Mouse (Mus musculus) liver, embryonic 12.5 days (tissue): Measurements from ENCODE around the gene Per2. TPM values are rescaled to one million over a fixed set of nuclear protein-coding genes. Genes with fewer than 3 reads are reported as not detected.
A peak's percentile ranks its signal among the peaks of the same experiment; 100 is the strongest.

Experiments
- ATAC-seq: fragments of 200-750 bp; cut with Nextera tagmentation; 2 replicates; pipeline ENCODE4 v1.8.0; 2017; ENCODE audit warnings: moderate number of reproducible peaks, mild to moderate bottlenecking, moderate library complexity
- H3K27ac ChIP-seq: fragments of 300-500 bp; sonication (generic); 2 replicates; pipeline ENCODE4 v1.5.1; 2016; ENCODE audit warnings: mild to moderate bottlenecking
- H3K27me3 ChIP-seq: fragments of 300-500 bp; sonication (generic); replicated peaks from 2 replicates; pipeline ENCODE4 v1.6.1; 2016; ENCODE audit warnings: mild to moderate bottlenecking, moderate library complexity
- H3K36me3 ChIP-seq: fragments of 300-500 bp; sonication (generic); 2 replicates; pipeline ENCODE4 v1.6.1; 2016; ENCODE audit warnings: mild to moderate bottlenecking, moderate library complexity
- H3K4me1 ChIP-seq: fragments of 300-500 bp; sonication (generic); 2 replicates; pipeline ENCODE4 v1.6.1; 2016
- H3K4me2 ChIP-seq: fragments of 300-500 bp; sonication (generic); 2 replicates; pipeline ENCODE4 v1.6.1; 2016; ENCODE audit warnings: mild to moderate bottlenecking, moderate library complexity
- H3K4me3 ChIP-seq: fragments of 300-500 bp; sonication (generic); 2 replicates; pipeline ENCODE4 v1.5.1; 2016; ENCODE audit warnings: mild to moderate bottlenecking, moderate library complexity
- H3K9ac ChIP-seq: fragments of 300-500 bp; sonication (generic); 2 replicates; pipeline ENCODE4 v1.6.1; 2016; ENCODE audit warnings: mild to moderate bottlenecking, moderate library complexity
- H3K9me3 ChIP-seq: fragments of 300-500 bp; sonication (generic); replicated peaks from 2 replicates; pipeline ENCODE4 v1.6.1; 2016; ENCODE audit warnings: mild to moderate bottlenecking, moderate library complexity
- WGBS: fragments of 180-500 bp; shearing (Covaris S2); methylation state at CpG from one replicate; pipeline ENCODE4 v1.1.7; 2016; ENCODE audit not compliant: insufficient replicate concordance; 5-methylcytosine and 5-hydroxymethylcytosine counted together
- polyA plus RNA-seq: library from polyadenylated mRNA; unstranded; fragments of >200 nt; fragmentation: Nextera tagmentation; extraction: Ambion mirVana; gene quantifications from 2 replicates; pipeline ENCODE4 v1.2.1, GENCODE M21; 2016

Per2 gene
- polyA plus RNA-seq, result 2.9 and 3.1 TPM in 2 replicates

DNA sequence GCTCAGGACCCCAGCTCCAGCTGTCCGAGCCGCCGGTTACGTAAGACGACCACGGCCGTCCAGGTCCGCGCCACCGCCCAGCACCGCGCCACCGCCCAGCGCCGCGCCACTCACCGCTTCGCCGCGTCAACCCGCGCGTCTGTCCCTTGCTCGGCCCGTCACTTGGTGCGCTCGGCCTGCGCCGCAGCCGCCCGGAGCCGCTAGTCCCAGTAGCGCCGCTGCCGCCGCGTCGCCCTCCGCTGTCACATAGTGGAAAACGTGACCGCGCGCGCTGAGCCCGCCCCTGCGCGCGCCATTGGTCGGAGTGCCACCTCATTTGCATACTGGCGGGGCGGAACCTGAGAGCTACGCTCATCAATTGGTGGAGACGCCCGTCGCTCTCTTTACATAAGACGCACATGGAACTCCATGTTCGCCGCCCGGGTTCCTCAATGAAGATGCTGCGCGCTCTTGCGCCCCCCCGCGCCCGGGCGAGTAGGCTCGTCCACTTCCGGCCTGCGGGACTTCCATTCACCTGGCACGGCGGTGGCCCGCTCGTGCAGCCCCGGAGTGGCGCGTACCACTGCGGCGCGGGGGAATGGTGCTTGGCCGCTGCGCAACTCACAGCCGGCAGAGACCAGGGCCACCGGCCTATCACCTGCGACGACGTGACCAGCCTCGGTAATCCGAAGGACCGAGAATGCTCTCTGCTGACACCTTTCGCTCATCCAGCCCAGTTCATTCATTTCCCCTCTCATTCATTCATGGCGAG lies at the start of gene Per2:
Gene Per2 (minus strand): TSS at position 266 of the 751 bp plus-strand sequence.
- Histone ChIP-seq H3K27ac (peak within 1 kb of the TSS; percentile 67), H3K4me1 (peaks cover 58% of the 10 kb centered on the region), H3K9me3 (no peaks in the 10 kb centered on the region), H3K36me3 (no peaks in the 10 kb centered on the region), H3K4me2 (peak within 1 kb of the TSS; percentile 94), H3K9ac (peak within 1 kb of the TSS; percentile 75), H3K4me3 (peak within 1 kb of the TSS; percentile 67), H3K27me3 (peaks cover 3% of the 10 kb centered on the region; the same call in 1 of the 2 replicates)
- peak; percentile 94 for ATAC-seq
- WGBS, result under 1% methylated on average over 83 of the region's 91 CpGs

DNA sequence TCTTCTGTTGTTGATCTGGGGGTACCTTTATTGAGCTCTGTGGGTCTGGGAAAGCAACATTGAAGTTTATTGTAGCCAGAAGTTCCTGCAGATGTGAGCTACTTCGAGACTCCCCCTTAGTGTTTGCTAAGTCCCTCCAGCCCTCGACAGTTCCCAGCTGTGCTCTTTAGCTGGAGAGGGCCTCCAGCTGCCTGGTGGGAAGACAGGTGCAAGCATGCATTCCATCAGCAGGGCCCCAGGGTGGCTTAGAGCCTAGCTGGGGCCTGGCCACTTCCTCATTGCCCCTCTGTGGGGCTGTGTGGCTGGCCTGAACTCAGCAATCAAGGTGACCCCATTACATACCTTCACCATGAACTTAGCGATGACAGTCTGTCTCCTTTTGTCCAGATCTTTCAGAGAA lies 45.5 kb upstream of the Per2 start:
- no peak for ATAC-seq
- H3K9me3 ChIP-seq, result no peaks in the 10 kb centered on the region
- no peak overlapping the region for H3K4me3 ChIP-seq
- H3K9ac ChIP-seq, result no peak overlapping the region
- 59% methylated on average over 3 of the region's 3 CpGs for WGBS
- H3K4me2 ChIP-seq, result no peak overlapping the region
- H3K27me3 ChIP-seq, result no peaks in the 10 kb centered on the region
- peaks cover 37% of the 10 kb centered on the region for H3K36me3 ChIP-seq
- no peak overlapping the region for H3K27ac ChIP-seq
- H3K4me1 ChIP-seq, result no peaks in the 10 kb centered on the region

GRCm38 (mm10) chr1:91498579-91498978 lies 39.5 kb upstream of the Per2 start:
- Histone ChIP-seq H3K4me3 (no peak overlapping the region), H3K36me3 (peaks cover 27% of the 10 kb centered on the region), H3K9me3 (no peaks in the 10 kb centered on the region), H3K9ac (no peak overlapping the region), H3K27me3 (peaks cover 5% of the 10 kb centered on the region), H3K4me1 (peaks cover 19% of the 10 kb centered on the region), H3K4me2 (no peak overlapping the region), H3K27ac (no peak overlapping the region)
- 86% methylated on average over 6 of the region's 6 CpGs for whole genome bisulfite sequencing
- ATAC-seq, result no peak

DNA sequence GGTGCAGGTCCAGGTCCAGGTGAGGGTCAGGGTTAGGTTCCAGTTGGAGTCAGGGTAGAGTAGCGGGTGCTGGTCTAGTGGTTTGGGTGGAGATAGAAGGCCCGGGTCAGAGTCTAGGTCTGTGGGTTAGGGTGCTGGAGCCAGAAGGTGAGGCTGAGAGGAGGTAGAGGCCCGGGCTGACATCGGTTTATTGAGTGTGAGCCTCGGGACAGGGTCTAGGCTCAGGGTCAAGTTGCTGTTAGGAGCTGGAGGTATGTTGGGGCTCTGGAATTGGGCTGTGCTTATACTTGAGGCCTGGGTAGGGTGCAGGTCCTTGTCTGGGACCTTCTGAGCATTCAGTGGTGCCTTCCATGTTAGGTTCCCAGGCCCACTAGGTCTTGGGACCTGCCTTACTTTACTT lies 36.2 kb upstream of the Per2 start:
- Histone ChIP-seq H3K4me1 (peaks cover 19% of the 10 kb centered on the region), H3K4me2 (peak overlapping the region; percentile 92), H3K4me3 (peak overlapping the region; percentile 85), H3K27ac (no peak overlapping the region), H3K9ac (peak overlapping the region; percentile 80), H3K9me3 (no peaks in the 10 kb centered on the region), H3K27me3 (peaks cover 18% of the 10 kb centered on the region), H3K36me3 (peaks cover 9% of the 10 kb centered on the region; the same call in 1 of the 2 replicates)
- no peak for ATAC-seq
- WGBS, result 47% methylated on average over 5 of the region's 5 CpGs

- Histone ChIP-seq H3K4me1 (peaks cover 19% of the 10 kb centered on the region), H3K4me3 (peak within 1 kb of the TSS; percentile 85), H3K4me2 (peak within 1 kb of the TSS; percentile 92), H3K9ac (peak within 1 kb of the TSS; percentile 80), H3K9me3 (no peaks in the 10 kb centered on the region), H3K36me3 (peaks cover 2% of the 10 kb centered on the region; the same call in 1 of the 2 replicates), H3K27me3 (peaks cover 18% of the 10 kb centered on the region), H3K27ac (peak within 1 kb of the TSS; percentile 17; the same call in 1 of the 2 replicates)
- WGBS, result under 1% methylated on average over 78 of the region's 79 CpGs
- peak; percentile 99 for ATAC-seq
Measured at GRCm38 (mm10) chr1:91494457-91495140, 35.5 kb upstream of the Per2 start, which contains the start of gene Traf3ip1. TSS of gene Traf3ip1 (plus strand) at chr1:91494647.

DNA sequence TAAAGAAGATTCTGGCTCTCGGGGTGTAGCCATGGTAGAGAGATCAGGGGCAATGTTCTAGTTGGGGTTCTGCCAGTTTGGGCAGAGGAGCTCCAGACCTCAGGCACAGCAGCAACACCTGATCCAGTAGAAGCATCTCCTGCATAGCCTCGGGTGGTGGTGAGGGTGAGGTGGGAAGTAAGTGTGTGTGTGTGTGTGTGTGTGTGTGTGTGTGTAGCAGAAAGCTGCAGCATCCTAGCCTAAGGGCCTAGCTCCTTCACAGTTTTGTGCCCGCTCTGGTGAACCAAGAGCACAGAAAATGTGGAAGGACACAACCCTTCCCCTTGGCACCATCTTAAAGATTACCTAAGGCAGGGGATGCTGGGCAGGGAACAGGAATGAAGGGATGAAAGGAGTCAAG lies 34.8 kb upstream of the Per2 start:
- H3K4me3 ChIP-seq, result peak overlapping the region; percentile 85
- H3K9me3 ChIP-seq, result no peaks in the 10 kb centered on the region
- H3K27ac ChIP-seq, result no peak overlapping the region
- peaks cover 19% of the 10 kb centered on the region for H3K4me1 ChIP-seq
- peaks cover 18% of the 10 kb centered on the region for H3K27me3 ChIP-seq
- H3K4me2 ChIP-seq, result peak overlapping the region; percentile 92
- ATAC-seq, result no peak
- 26% methylated on average over 3 of the region's 3 CpGs for WGBS
- H3K9ac ChIP-seq, result no peak overlapping the region
- no peaks in the 10 kb centered on the region for H3K36me3 ChIP-seq

DNA sequence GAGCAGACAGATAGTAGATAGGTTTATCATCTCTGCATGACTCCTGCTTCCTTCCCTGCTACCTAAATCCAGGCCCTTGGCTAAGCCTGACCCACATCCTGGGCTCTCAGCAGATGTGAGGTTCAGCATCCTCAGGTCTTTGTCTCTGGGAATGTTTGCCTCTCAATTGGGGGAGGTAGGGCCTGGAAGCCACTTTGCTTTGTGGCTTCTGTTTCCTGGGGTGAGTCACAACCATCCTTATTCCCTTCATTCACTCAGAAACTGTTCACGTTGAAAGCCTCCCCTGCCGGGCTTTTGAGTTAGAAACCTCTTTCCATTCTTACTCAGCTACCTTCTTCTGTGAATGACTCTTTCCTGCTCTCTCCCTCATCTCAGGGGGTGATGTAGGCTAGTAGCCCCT lies 33.6 kb upstream of the Per2 start:
- WGBS, result 23% methylated on average over 2 of the region's 2 CpGs
- Histone ChIP-seq H3K36me3 (no peaks in the 10 kb centered on the region), H3K27me3 (peaks cover 18% of the 10 kb centered on the region), H3K27ac (no peak overlapping the region), H3K9me3 (no peaks in the 10 kb centered on the region), H3K4me2 (no peak overlapping the region), H3K4me3 (no peak overlapping the region), H3K9ac (no peak overlapping the region), H3K4me1 (peaks cover 19% of the 10 kb centered on the region)
- no peak for ATAC-seq

DNA sequence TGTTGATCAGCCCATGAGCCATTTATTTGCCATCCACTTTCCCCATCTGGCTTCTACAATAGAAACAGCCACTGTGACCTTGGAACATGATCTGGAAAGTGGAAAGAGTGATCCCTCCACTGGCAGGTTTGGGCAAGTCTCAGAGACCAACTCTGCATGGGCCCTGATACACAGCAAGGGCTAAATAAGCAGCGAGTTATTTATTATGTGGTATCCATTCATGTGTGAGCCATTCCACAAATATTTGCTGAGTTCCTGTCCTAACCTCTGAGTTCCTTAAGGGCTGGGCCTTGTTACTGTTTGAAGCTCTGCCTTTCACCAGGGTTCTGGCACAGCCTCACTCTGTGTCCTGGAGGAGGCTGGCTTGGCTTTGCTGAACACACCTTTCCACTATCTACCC lies 31.2 kb upstream of the Per2 start:
- H3K27ac ChIP-seq, result no peak overlapping the region
- no peaks in the 10 kb centered on the region for H3K9me3 ChIP-seq
- H3K4me1 ChIP-seq, result peaks cover 10% of the 10 kb centered on the region
- no peak overlapping the region for H3K4me2 ChIP-seq
- no peak overlapping the region for H3K9ac ChIP-seq
- WGBS, result 35% methylated on average over 1 of the region's 1 CpGs
- H3K4me3 ChIP-seq, result no peak overlapping the region
- ATAC-seq, result no peak
- H3K27me3 ChIP-seq, result peaks cover 26% of the 10 kb centered on the region
- no peaks in the 10 kb centered on the region for H3K36me3 ChIP-seq

- Histone ChIP-seq H3K4me2 (no peak overlapping the region), H3K4me3 (no peak overlapping the region), H3K27ac (no peak overlapping the region), H3K27me3 (peaks cover 7% of the 10 kb centered on the region; the same call in 1 of the 2 replicates), H3K36me3 (no peaks in the 10 kb centered on the region), H3K4me1 (no peaks in the 10 kb centered on the region), H3K9me3 (no peaks in the 10 kb centered on the region), H3K9ac (no peak overlapping the region)
- no peak for ATAC-seq
- WGBS, result 69% methylated on average over 3 of the region's 3 CpGs
Measured at GRCm38 (mm10) chr1:91486165-91486564, 27.0 kb upstream of the Per2 start.

DNA sequence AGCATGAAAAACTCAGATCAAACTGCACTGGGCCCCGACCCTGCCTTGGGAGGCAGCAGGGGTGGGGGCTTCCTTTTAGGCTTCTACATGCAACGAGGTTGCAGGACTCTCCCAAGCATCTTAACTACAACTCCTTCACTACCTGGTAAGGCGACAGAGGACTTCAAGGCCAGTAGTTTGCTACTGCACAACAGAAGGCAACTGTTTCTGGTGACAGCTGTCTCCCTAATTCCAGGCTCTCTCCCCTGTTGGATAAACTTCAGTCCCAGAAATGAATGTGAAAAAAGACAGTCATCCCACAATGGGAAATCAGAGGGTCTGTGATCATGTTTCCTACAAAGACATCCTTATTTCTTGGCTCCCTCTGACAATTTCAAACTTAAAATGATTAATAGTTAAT lies 26.3 kb upstream of the Per2 start:
- no peak for ATAC-seq
- Histone ChIP-seq H3K4me2 (no peak overlapping the region), H3K9me3 (no peaks in the 10 kb centered on the region), H3K4me1 (no peaks in the 10 kb centered on the region), H3K9ac (no peak overlapping the region), H3K27me3 (peaks cover 7% of the 10 kb centered on the region; the same call in 1 of the 2 replicates), H3K27ac (no peak overlapping the region), H3K4me3 (no peak overlapping the region), H3K36me3 (no peaks in the 10 kb centered on the region)
- 52% methylated on average over 3 of the region's 3 CpGs for WGBS

GRCm38 (mm10) chr1:91484011-91484346 lies 24.9 kb upstream of the Per2 start:
- Histone ChIP-seq H3K4me3 (no peak overlapping the region), H3K9ac (no peak overlapping the region), H3K27ac (no peak overlapping the region), H3K4me2 (no peak overlapping the region), H3K9me3 (0 out of 2 replicates have a peak, but pooled peaks cover under 1% of the 10 kb centered on the region), H3K4me1 (no peaks in the 10 kb centered on the region), H3K36me3 (no peaks in the 10 kb centered on the region), H3K27me3 (peaks cover 7% of the 10 kb centered on the region; the same call in 1 of the 2 replicates)
- ATAC-seq, result no peak
- WGBS, result 68% methylated on average over 5 of the region's 5 CpGs
